Mouse (Mus musculus) lung, embryonic 14.5 days (tissue): ENCODE measurements around the gene Celf2. TPM values are rescaled to one million over a fixed set of nuclear protein-coding genes. Genes with fewer than 3 reads are reported as not detected.

ENCODE experiments used
- ATAC-seq: fragments of 200-750 bp; cut with Nextera tagmentation; 2 replicates; pipeline ENCODE4 v1.8.0; 2017; ENCODE audit warnings: mild to moderate bottlenecking, moderate TSS enrichment, moderate library complexity; ENCODE audit not compliant: insufficient read depth
- DNase-seq: peaks from one replicate; pipeline ENCODE4 v3.0.0-alpha.2; 2015
- H3K27ac ChIP-seq: fragments of 300-500 bp; sonication (generic); 2 replicates; pipeline ENCODE4 v1.5.1; 2014; ENCODE audit warnings: low read depth, mild to moderate bottlenecking, moderate library complexity
- H3K27me3 ChIP-seq: fragments of 300-500 bp; sonication (generic); 2 replicates; pipeline ENCODE4 v1.6.1; 2014; ENCODE audit warnings: low read length, control low read depth; ENCODE audit not compliant: insufficient read depth
- H3K36me3 ChIP-seq: fragments of 300-500 bp; sonication (generic); 2 replicates; pipeline ENCODE4 v1.6.1; 2014; ENCODE audit warnings: control low read depth; ENCODE audit not compliant: insufficient read depth
- H3K4me1 ChIP-seq: fragments of 300-500 bp; sonication (generic); 2 replicates; pipeline ENCODE4 v1.6.1; 2014; ENCODE audit warnings: antibody characterized with exemption, control low read depth; ENCODE audit not compliant: insufficient read depth
- H3K4me2 ChIP-seq: fragments of 300-500 bp; sonication (generic); 2 replicates; pipeline ENCODE4 v1.6.1; 2014; ENCODE audit warnings: mild to moderate bottlenecking
- H3K4me3 ChIP-seq: fragments of 300-500 bp; sonication (generic); 2 replicates; pipeline ENCODE4 v1.5.1; 2014; ENCODE audit warnings: low read depth, low read length
- H3K9ac ChIP-seq: fragments of 300-500 bp; sonication (generic); 2 replicates; pipeline ENCODE4 v1.6.1; 2014
- H3K9me3 ChIP-seq: fragments of 300-500 bp; sonication (generic); 2 replicates; pipeline ENCODE4 v1.6.1; 2016; ENCODE audit warnings: low read depth, low read length, control low read depth
- CTCF ChIP-seq: IDR thresholded peaks from 2 replicates; pipeline ENCODE4 v1.5.1; 2016; ENCODE audit warnings: antibody characterized with exemption, low read depth
- WGBS: fragments of 180-500 bp; shearing (Covaris S2); extraction: QIAGEN DNeasy Blood & Tissue Kit; methylation state at CpG from one replicate; pipeline ENCODE4 v1.1.7; 2014; 5-methylcytosine and 5-hydroxymethylcytosine counted together
- polyA plus RNA-seq: library from polyadenylated mRNA; unstranded; fragments of >200 nt; fragmentation: Nextera tagmentation; extraction: Ambion mirVana; gene quantifications from 2 replicates; pipeline ENCODE4 v1.2.1, GENCODE M21; 2014

The Celf2 gene
- polyA plus RNA-seq, 1 experiment from 2014 or later = 92.3 TPM

GRCm38 (mm10) chr2:7346703-7347461 lies 162.5 kb downstream of the Celf2 start:
- Histone ChIP-seq H3K27me3 (no peaks in the 10 kb centered on the region), H3K9ac (no peak overlapping the region), H3K9me3 (no peaks in the 10 kb centered on the region), H3K4me3 (no peak overlapping the region), H3K36me3 (no peaks in the 10 kb centered on the region), H3K27ac (no peak overlapping the region), H3K4me2 (no peak overlapping the region), H3K4me1 (no peaks in the 10 kb centered on the region)
- TF ChIP-seq CTCF = no peak
- no peak for ATAC-seq
- WGBS = 40% methylated on average over 4 of the region's 4 CpGs
- no peak for DNase-seq

GRCm38 (mm10) chr2:7344951-7345350 lies 164.4 kb downstream of the Celf2 start:
- H3K36me3 ChIP-seq = no peaks in the 10 kb centered on the region
- no peaks in the 10 kb centered on the region for H3K4me1 ChIP-seq
- DNase-seq (no peak), ATAC-seq (no peak)
- no peak for TF ChIP-seq CTCF
- H3K4me3 ChIP-seq = no peak overlapping the region
- no peak overlapping the region for H3K4me2 ChIP-seq
- H3K27ac ChIP-seq = no peak overlapping the region
- no peaks in the 10 kb centered on the region for H3K9me3 ChIP-seq
- no peaks in the 10 kb centered on the region for H3K27me3 ChIP-seq
- H3K9ac ChIP-seq = no peak overlapping the region
- 69% methylated on average over 2 of the region's 2 CpGs for WGBS

- no peaks in the 10 kb centered on the region for H3K9me3 ChIP-seq
- no peaks in the 10 kb centered on the region for H3K27me3 ChIP-seq
- H3K27ac ChIP-seq = no peak overlapping the region
- DNase-seq (no peak), ATAC-seq (no peak)
- no peak overlapping the region for H3K9ac ChIP-seq
- H3K4me1 ChIP-seq = no peaks in the 10 kb centered on the region
- WGBS = 70% methylated on average over 8 of the region's 8 CpGs
- H3K4me2 ChIP-seq = no peak overlapping the region
- H3K36me3 ChIP-seq = no peaks in the 10 kb centered on the region
- no peak for TF ChIP-seq CTCF
- no peak overlapping the region for H3K4me3 ChIP-seq
Observed at GRCm38 (mm10) chr2:7342911-7343478, 166.4 kb downstream of the Celf2 start.

GRCm38 (mm10) chr2:7334846-7335245 lies 174.5 kb downstream of the Celf2 start:
- no peak overlapping the region for H3K4me3 ChIP-seq
- ATAC-seq (no peak), DNase-seq (no peak)
- H3K36me3 ChIP-seq = no peaks in the 10 kb centered on the region
- WGBS = 63% methylated on average over 2 of the region's 2 CpGs
- H3K4me2 ChIP-seq = no peak overlapping the region
- H3K9me3 ChIP-seq = no peaks in the 10 kb centered on the region
- H3K9ac ChIP-seq = no peak overlapping the region
- TF ChIP-seq CTCF = no peak
- no peaks in the 10 kb centered on the region for H3K27me3 ChIP-seq
- H3K27ac ChIP-seq = no peak overlapping the region
- no peaks in the 10 kb centered on the region for H3K4me1 ChIP-seq

GRCm38 (mm10) chr2:7328018-7328899 lies 181.1 kb downstream of the Celf2 start:
- Histone ChIP-seq H3K4me2 (no peak overlapping the region), H3K4me1 (no peaks in the 10 kb centered on the region), H3K27me3 (no peaks in the 10 kb centered on the region), H3K4me3 (no peak overlapping the region), H3K27ac (no peak overlapping the region), H3K36me3 (no peaks in the 10 kb centered on the region), H3K9ac (no peak overlapping the region), H3K9me3 (no peaks in the 10 kb centered on the region)
- no peak for TF ChIP-seq CTCF
- ATAC-seq (no peak), DNase-seq (no peak)
- 74% methylated on average over 8 of the region's 8 CpGs for WGBS

- no peak for DNase-seq
- no peaks in the 10 kb centered on the region for H3K27me3 ChIP-seq
- no peak for ATAC-seq
- H3K27ac ChIP-seq = no peak overlapping the region
- no peaks in the 10 kb centered on the region for H3K9me3 ChIP-seq
- TF ChIP-seq CTCF = no peak
- 74% methylated on average over 3 of the region's 3 CpGs for WGBS
- H3K9ac ChIP-seq = no peak overlapping the region
- H3K36me3 ChIP-seq = no peaks in the 10 kb centered on the region
- H3K4me1 ChIP-seq = no peaks in the 10 kb centered on the region
- H3K4me2 ChIP-seq = no peak overlapping the region
- no peak overlapping the region for H3K4me3 ChIP-seq
Observed at GRCm38 (mm10) chr2:7319760-7320159, 189.6 kb downstream of the Celf2 start.

- Histone ChIP-seq H3K27me3 (no peaks in the 10 kb centered on the region), H3K9me3 (no peaks in the 10 kb centered on the region), H3K36me3 (no peaks in the 10 kb centered on the region), H3K27ac (no peak overlapping the region), H3K4me3 (no peak overlapping the region), H3K9ac (no peak overlapping the region), H3K4me1 (no peaks in the 10 kb centered on the region), H3K4me2 (no peak overlapping the region)
- ATAC-seq = no peak
- TF ChIP-seq CTCF = no peak
- no peak for DNase-seq
- WGBS = 89% methylated on average over 3 of the region's 3 CpGs
Observed at GRCm38 (mm10) chr2:7311776-7312175, 197.6 kb downstream of the Celf2 start.
